Mouse (Mus musculus): ENCODE measurements around the gene Pald1. TPM values are rescaled to one million over a fixed set of nuclear protein-coding genes. Genes with fewer than 3 reads are reported as not detected.

The Pald1 gene
- polyA plus RNA-seq, 1 experiment from 2014 or later: 21.1 TPM

GRCm38 (mm10) chr10:61342750-61343149, 40.6 kb downstream of the Pald1 start:
- ATAC-seq (ENCODE audit: low read depth) (no peak), DNase-seq (ENCODE audit: low spot score) (no peak)
- Histone ChIP-seq H3K9me3 (ENCODE audit: control insufficient read depth, low read length) (no peaks in the 10 kb centered on the region), H3K4me1 (ENCODE audit: control insufficient read depth, insufficient read depth, low read length) (no peaks in the 10 kb centered on the region), H3K27ac (replicated peaks; ENCODE audit: low read depth, low read length) (no peak overlapping the region), H3K36me3 (ENCODE audit: control insufficient read depth, insufficient read depth, low read length) (peaks cover 12% of the 10 kb centered on the region), H3K9ac (ENCODE audit: low read depth, low read length) (no peak overlapping the region), H3K4me3 (ENCODE audit: low read depth, low read length) (no peak overlapping the region), H3K4me2 (ENCODE audit: low read depth, low read length) (no peak overlapping the region), H3K27me3 (replicated peaks; ENCODE audit: control insufficient read depth, insufficient read depth, low read length) (no peaks in the 10 kb centered on the region)
- WGBS: 91% methylated on average over 13 of the region's 13 CpGs

GRCm38 (mm10) chr10:61341557-61341956, 41.8 kb downstream of the Pald1 start:
- Histone ChIP-seq H3K4me3 (ENCODE audit: low read depth, low read length) (no peak overlapping the region), H3K27ac (replicated peaks; ENCODE audit: low read depth, low read length) (no peak overlapping the region), H3K36me3 (ENCODE audit: control insufficient read depth, insufficient read depth, low read length) (peaks cover 7% of the 10 kb centered on the region; the same call in 1 of the 2 replicates), H3K4me1 (ENCODE audit: control insufficient read depth, insufficient read depth, low read length) (no peaks in the 10 kb centered on the region), H3K9ac (ENCODE audit: low read depth, low read length) (no peak overlapping the region), H3K9me3 (ENCODE audit: control insufficient read depth, low read length) (no peaks in the 10 kb centered on the region), H3K27me3 (replicated peaks; ENCODE audit: control insufficient read depth, insufficient read depth, low read length) (no peaks in the 10 kb centered on the region), H3K4me2 (ENCODE audit: low read depth, low read length) (no peak overlapping the region)
- 63% methylated on average over 6 of the region's 6 CpGs for WGBS
- ATAC-seq (ENCODE audit: low read depth): peak; percentile 48; the same call in 1 of the 2 replicates
- peak; percentile 64 for DNase-seq (ENCODE audit: low spot score)

GRCm38 (mm10) chr10:61341045-61341444, 42.3 kb downstream of the Pald1 start:
- DNase-seq (ENCODE audit: low spot score) (no peak), ATAC-seq (ENCODE audit: low read depth) (no peak)
- Histone ChIP-seq H3K27me3 (replicated peaks; ENCODE audit: control insufficient read depth, insufficient read depth, low read length) (no peaks in the 10 kb centered on the region), H3K4me1 (ENCODE audit: control insufficient read depth, insufficient read depth, low read length) (no peaks in the 10 kb centered on the region), H3K4me3 (ENCODE audit: low read depth, low read length) (no peak overlapping the region), H3K9ac (ENCODE audit: low read depth, low read length) (no peak overlapping the region), H3K4me2 (ENCODE audit: low read depth, low read length) (no peak overlapping the region), H3K36me3 (ENCODE audit: control insufficient read depth, insufficient read depth, low read length) (peaks cover 7% of the 10 kb centered on the region; the same call in 1 of the 2 replicates), H3K9me3 (ENCODE audit: control insufficient read depth, low read length) (no peaks in the 10 kb centered on the region), H3K27ac (replicated peaks; ENCODE audit: low read depth, low read length) (no peak overlapping the region)
- WGBS: 91% methylated on average over 5 of the region's 5 CpGs

GRCm38 (mm10) chr10:61340247-61340646, 43.1 kb downstream of the Pald1 start:
- no peak overlapping the region for H3K9ac ChIP-seq (ENCODE audit: low read depth, low read length)
- H3K36me3 ChIP-seq (ENCODE audit: control insufficient read depth, insufficient read depth, low read length): peaks cover 7% of the 10 kb centered on the region; the same call in 1 of the 2 replicates
- ATAC-seq (ENCODE audit: low read depth) (no peak), DNase-seq (ENCODE audit: low spot score) (no peak)
- no peak overlapping the region for H3K27ac ChIP-seq (replicated peaks; ENCODE audit: low read depth, low read length)
- H3K27me3 ChIP-seq (replicated peaks; ENCODE audit: control insufficient read depth, insufficient read depth, low read length): no peaks in the 10 kb centered on the region
- no peaks in the 10 kb centered on the region for H3K9me3 ChIP-seq (ENCODE audit: control insufficient read depth, low read length)
- WGBS: 57% methylated on average over 9 of the region's 9 CpGs
- H3K4me3 ChIP-seq (ENCODE audit: low read depth, low read length): no peak overlapping the region
- no peaks in the 10 kb centered on the region for H3K4me1 ChIP-seq (ENCODE audit: control insufficient read depth, insufficient read depth, low read length)
- H3K4me2 ChIP-seq (ENCODE audit: low read depth, low read length): no peak overlapping the region

GRCm38 (mm10) chr10:61339216-61339615, 44.1 kb downstream of the Pald1 start:
- H3K4me1 ChIP-seq (ENCODE audit: control insufficient read depth, insufficient read depth, low read length): no peaks in the 10 kb centered on the region
- H3K36me3 ChIP-seq (ENCODE audit: control insufficient read depth, insufficient read depth, low read length): peaks cover 11% of the 10 kb centered on the region
- 90% methylated on average over 9 of the region's 9 CpGs for WGBS
- no peak overlapping the region for H3K4me3 ChIP-seq (ENCODE audit: low read depth, low read length)
- H3K4me2 ChIP-seq (ENCODE audit: low read depth, low read length): no peak overlapping the region
- H3K27me3 ChIP-seq (replicated peaks; ENCODE audit: control insufficient read depth, insufficient read depth, low read length): no peaks in the 10 kb centered on the region
- H3K9ac ChIP-seq (ENCODE audit: low read depth, low read length): no peak overlapping the region
- no peak for ATAC-seq (ENCODE audit: low read depth)
- no peak overlapping the region for H3K27ac ChIP-seq (replicated peaks; ENCODE audit: low read depth, low read length)
- DNase-seq (ENCODE audit: low spot score): no peak
- H3K9me3 ChIP-seq (ENCODE audit: control insufficient read depth, low read length): no peaks in the 10 kb centered on the region

GRCm38 (mm10) chr10:61337665-61338064, 45.7 kb downstream of the Pald1 start:
- Histone ChIP-seq H3K9me3 (ENCODE audit: control insufficient read depth, low read length) (no peaks in the 10 kb centered on the region), H3K4me2 (ENCODE audit: low read depth, low read length) (no peak overlapping the region), H3K9ac (ENCODE audit: low read depth, low read length) (no peak overlapping the region), H3K4me1 (ENCODE audit: control insufficient read depth, insufficient read depth, low read length) (no peaks in the 10 kb centered on the region), H3K27me3 (replicated peaks; ENCODE audit: control insufficient read depth, insufficient read depth, low read length) (no peaks in the 10 kb centered on the region), H3K27ac (replicated peaks; ENCODE audit: low read depth, low read length) (no peak overlapping the region), H3K36me3 (ENCODE audit: control insufficient read depth, insufficient read depth, low read length) (peaks cover 17% of the 10 kb centered on the region), H3K4me3 (ENCODE audit: low read depth, low read length) (no peak overlapping the region)
- ATAC-seq (ENCODE audit: low read depth) (no peak), DNase-seq (ENCODE audit: low spot score) (no peak)
- 92% methylated on average over 11 of the region's 11 CpGs for WGBS

GRCm38 (mm10) chr10:61336592-61336991, 46.7 kb downstream of the Pald1 start:
- WGBS: 86% methylated on average over 5 of the region's 5 CpGs

GRCm38 (mm10) chr10:61336137-61336536, 47.2 kb downstream of the Pald1 start:
- Histone ChIP-seq H3K36me3 (ENCODE audit: control insufficient read depth, insufficient read depth, low read length) (peaks cover 17% of the 10 kb centered on the region), H3K9me3 (ENCODE audit: control insufficient read depth, low read length) (no peaks in the 10 kb centered on the region), H3K27ac (replicated peaks; ENCODE audit: low read depth, low read length) (no peak overlapping the region), H3K4me2 (ENCODE audit: low read depth, low read length) (no peak overlapping the region), H3K4me3 (ENCODE audit: low read depth, low read length) (no peak overlapping the region), H3K9ac (ENCODE audit: low read depth, low read length) (no peak overlapping the region), H3K4me1 (ENCODE audit: control insufficient read depth, insufficient read depth, low read length) (no peaks in the 10 kb centered on the region), H3K27me3 (replicated peaks; ENCODE audit: control insufficient read depth, insufficient read depth, low read length) (no peaks in the 10 kb centered on the region)
- 29% methylated on average over 6 of the region's 6 CpGs for WGBS
- DNase-seq (ENCODE audit: low spot score) (peak; percentile 92), ATAC-seq (ENCODE audit: low read depth) (peak; percentile 45; the same call in 1 of the 2 replicates)

More at GRCm38 (mm10) chr10:61336592-61336991, 46.7 kb downstream of the Pald1 start:
- Histone ChIP-seq H3K27me3 (replicated peaks; ENCODE audit: control insufficient read depth, insufficient read depth, low read length) (no peaks in the 10 kb centered on the region), H3K4me2 (ENCODE audit: low read depth, low read length) (no peak overlapping the region), H3K4me3 (ENCODE audit: low read depth, low read length) (no peak overlapping the region), H3K9me3 (ENCODE audit: control insufficient read depth, low read length) (no peaks in the 10 kb centered on the region), H3K27ac (replicated peaks; ENCODE audit: low read depth, low read length) (no peak overlapping the region), H3K36me3 (ENCODE audit: control insufficient read depth, insufficient read depth, low read length) (peaks cover 17% of the 10 kb centered on the region), H3K4me1 (ENCODE audit: control insufficient read depth, insufficient read depth, low read length) (no peaks in the 10 kb centered on the region), H3K9ac (ENCODE audit: low read depth, low read length) (no peak overlapping the region)
- DNase-seq (ENCODE audit: low spot score) (no peak), ATAC-seq (ENCODE audit: low read depth) (no peak)

- WGBS: 69% methylated on average over 7 of the region's 7 CpGs
- ATAC-seq (ENCODE audit: low read depth): no peak
- no peak overlapping the region for H3K4me3 ChIP-seq (ENCODE audit: low read depth, low read length)
- peaks cover 17% of the 10 kb centered on the region for H3K36me3 ChIP-seq (ENCODE audit: control insufficient read depth, insufficient read depth, low read length)
- no peak overlapping the region for H3K4me2 ChIP-seq (ENCODE audit: low read depth, low read length)
- no peak for DNase-seq (ENCODE audit: low spot score)
- H3K4me1 ChIP-seq (ENCODE audit: control insufficient read depth, insufficient read depth, low read length): no peaks in the 10 kb centered on the region
- no peaks in the 10 kb centered on the region for H3K27me3 ChIP-seq (replicated peaks; ENCODE audit: control insufficient read depth, insufficient read depth, low read length)
- no peak overlapping the region for H3K27ac ChIP-seq (replicated peaks; ENCODE audit: low read depth, low read length)
- no peak overlapping the region for H3K9ac ChIP-seq (ENCODE audit: low read depth, low read length)
- no peaks in the 10 kb centered on the region for H3K9me3 ChIP-seq (ENCODE audit: control insufficient read depth, low read length)
Observed at GRCm38 (mm10) chr10:61334545-61334944, 48.8 kb downstream of the Pald1 start.

Data from embryonic facial prominence, embryonic 14.5 days (tissue).